Mouse (Mus musculus): ENCODE data around the gene Mast4. TPM values are rescaled to one million over a fixed set of nuclear protein-coding genes. Genes with fewer than 3 reads are reported as not detected.

Gene Mast4
- polyA plus RNA-seq, 1 experiment from 2014 or later: 33.0 TPM

- 60% methylated on average over 3 of the region's 3 CpGs for WGBS
- no peak for ATAC-seq (ENCODE audit: low read depth)
- Histone ChIP-seq H3K36me3 (ENCODE audit: control insufficient read depth, insufficient read depth, low read length) (no peaks in the 10 kb centered on the region), H3K27ac (ENCODE audit: low read depth, low read length) (no peak overlapping the region), H3K27me3 (ENCODE audit: control insufficient read depth, insufficient read depth, low read length) (no peaks in the 10 kb centered on the region), H3K9me3 (ENCODE audit: control insufficient read depth, low read length) (no peaks in the 10 kb centered on the region), H3K4me3 (ENCODE audit: low read depth, low read length) (no peak overlapping the region), H3K9ac (replicated peaks; ENCODE audit: low read depth, low read length) (no peak overlapping the region), H3K4me2 (ENCODE audit: low read depth, low read length) (no peak overlapping the region), H3K4me1 (ENCODE audit: control insufficient read depth, insufficient read depth, low read length) (no peaks in the 10 kb centered on the region)
These were observed 72.2 kb downstream of the Mast4 start for GRCm38 (mm10) chr13:103262061-103262460.

- Histone ChIP-seq H3K27ac (ENCODE audit: low read depth, low read length) (no peak overlapping the region), H3K36me3 (ENCODE audit: control insufficient read depth, insufficient read depth, low read length) (no peaks in the 10 kb centered on the region), H3K9me3 (ENCODE audit: control insufficient read depth, low read length) (no peaks in the 10 kb centered on the region), H3K9ac (replicated peaks; ENCODE audit: low read depth, low read length) (no peak overlapping the region), H3K4me2 (ENCODE audit: low read depth, low read length) (no peak overlapping the region), H3K27me3 (ENCODE audit: control insufficient read depth, insufficient read depth, low read length) (no peaks in the 10 kb centered on the region), H3K4me1 (ENCODE audit: control insufficient read depth, insufficient read depth, low read length) (no peaks in the 10 kb centered on the region), H3K4me3 (ENCODE audit: low read depth, low read length) (no peak overlapping the region)
- WGBS: 95% methylated on average over 3 of the region's 3 CpGs
- ATAC-seq (ENCODE audit: low read depth): no peak
These were observed 73.9 kb downstream of the Mast4 start for GRCm38 (mm10) chr13:103260414-103260813.

- H3K9ac ChIP-seq (replicated peaks; ENCODE audit: low read depth, low read length): no peak overlapping the region
- H3K27me3 ChIP-seq (ENCODE audit: control insufficient read depth, insufficient read depth, low read length): no peaks in the 10 kb centered on the region
- no peak for ATAC-seq (ENCODE audit: low read depth)
- no peaks in the 10 kb centered on the region for H3K4me1 ChIP-seq (ENCODE audit: control insufficient read depth, insufficient read depth, low read length)
- no peaks in the 10 kb centered on the region for H3K9me3 ChIP-seq (ENCODE audit: control insufficient read depth, low read length)
- no peak overlapping the region for H3K27ac ChIP-seq (ENCODE audit: low read depth, low read length)
- no peak overlapping the region for H3K4me3 ChIP-seq (ENCODE audit: low read depth, low read length)
- no peaks in the 10 kb centered on the region for H3K36me3 ChIP-seq (ENCODE audit: control insufficient read depth, insufficient read depth, low read length)
- WGBS: 83% methylated on average over 3 of the region's 3 CpGs
- H3K4me2 ChIP-seq (ENCODE audit: low read depth, low read length): no peak overlapping the region
These were observed 76.2 kb downstream of the Mast4 start for GRCm38 (mm10) chr13:103258106-103258505.

- no peak overlapping the region for H3K9ac ChIP-seq (replicated peaks; ENCODE audit: low read depth, low read length)
- ATAC-seq (ENCODE audit: low read depth): no peak
- no peak overlapping the region for H3K4me3 ChIP-seq (ENCODE audit: low read depth, low read length)
- H3K36me3 ChIP-seq (ENCODE audit: control insufficient read depth, insufficient read depth, low read length): no peaks in the 10 kb centered on the region
- 83% methylated on average over 3 of the region's 3 CpGs for WGBS
- H3K27me3 ChIP-seq (ENCODE audit: control insufficient read depth, insufficient read depth, low read length): no peaks in the 10 kb centered on the region
- no peak overlapping the region for H3K27ac ChIP-seq (ENCODE audit: low read depth, low read length)
- H3K9me3 ChIP-seq (ENCODE audit: control insufficient read depth, low read length): no peaks in the 10 kb centered on the region
- no peak overlapping the region for H3K4me2 ChIP-seq (ENCODE audit: low read depth, low read length)
- H3K4me1 ChIP-seq (ENCODE audit: control insufficient read depth, insufficient read depth, low read length): no peaks in the 10 kb centered on the region
These were observed 79.4 kb downstream of the Mast4 start for GRCm38 (mm10) chr13:103254861-103255260.

GRCm38 (mm10) chr13:103253077-103253476 lies 81.2 kb downstream of the Mast4 start:
- Histone ChIP-seq H3K27me3 (ENCODE audit: control insufficient read depth, insufficient read depth, low read length) (no peaks in the 10 kb centered on the region), H3K4me3 (ENCODE audit: low read depth, low read length) (no peak overlapping the region), H3K9ac (replicated peaks; ENCODE audit: low read depth, low read length) (no peak overlapping the region), H3K9me3 (ENCODE audit: control insufficient read depth, low read length) (no peaks in the 10 kb centered on the region), H3K36me3 (ENCODE audit: control insufficient read depth, insufficient read depth, low read length) (no peaks in the 10 kb centered on the region), H3K4me2 (ENCODE audit: low read depth, low read length) (no peak overlapping the region), H3K27ac (ENCODE audit: low read depth, low read length) (no peak overlapping the region), H3K4me1 (ENCODE audit: control insufficient read depth, insufficient read depth, low read length) (peaks cover 5% of the 10 kb centered on the region; the same call in 1 of the 2 replicates)
- WGBS: 72% methylated on average over 6 of the region's 6 CpGs
- ATAC-seq (ENCODE audit: low read depth): 0 out of 2 replicates have a peak, but pooled peaks have one; percentile 44

- ATAC-seq (ENCODE audit: low read depth): peak; percentile 80
These were observed 85.9 kb downstream of the Mast4 start for GRCm38 (mm10) chr13:103248102-103249054.

GRCm38 (mm10) chr13:103246973-103247718 lies 87.2 kb downstream of the Mast4 start:
- H3K4me2 ChIP-seq (ENCODE audit: low read depth, low read length): no peak overlapping the region
- no peak overlapping the region for H3K9ac ChIP-seq (replicated peaks; ENCODE audit: low read depth, low read length)
- no peaks in the 10 kb centered on the region for H3K9me3 ChIP-seq (ENCODE audit: control insufficient read depth, low read length)
- 72% methylated on average over 5 of the region's 5 CpGs for WGBS
- no peak for ATAC-seq (ENCODE audit: low read depth)
- H3K27ac ChIP-seq (ENCODE audit: low read depth, low read length): no peak overlapping the region
- no peaks in the 10 kb centered on the region for H3K27me3 ChIP-seq (ENCODE audit: control insufficient read depth, insufficient read depth, low read length)
- no peaks in the 10 kb centered on the region for H3K36me3 ChIP-seq (ENCODE audit: control insufficient read depth, insufficient read depth, low read length)
- no peak overlapping the region for H3K4me3 ChIP-seq (ENCODE audit: low read depth, low read length)
- H3K4me1 ChIP-seq (ENCODE audit: control insufficient read depth, insufficient read depth, low read length): peaks cover 6% of the 10 kb centered on the region; the same call in 1 of the 2 replicates

More at GRCm38 (mm10) chr13:103248102-103249054, 85.9 kb downstream of the Mast4 start:
- Histone ChIP-seq H3K27me3 (ENCODE audit: control insufficient read depth, insufficient read depth, low read length) (no peaks in the 10 kb centered on the region), H3K4me2 (ENCODE audit: low read depth, low read length) (no peak overlapping the region), H3K27ac (ENCODE audit: low read depth, low read length) (no peak overlapping the region), H3K9ac (replicated peaks; ENCODE audit: low read depth, low read length) (no peak overlapping the region), H3K9me3 (ENCODE audit: control insufficient read depth, low read length) (no peaks in the 10 kb centered on the region), H3K4me3 (ENCODE audit: low read depth, low read length) (no peak overlapping the region), H3K36me3 (ENCODE audit: control insufficient read depth, insufficient read depth, low read length) (no peaks in the 10 kb centered on the region), H3K4me1 (ENCODE audit: control insufficient read depth, insufficient read depth, low read length) (peaks cover 6% of the 10 kb centered on the region; the same call in 1 of the 2 replicates)
- 21% methylated on average over 14 of the region's 14 CpGs for WGBS

- H3K4me3 ChIP-seq (ENCODE audit: low read depth, low read length): no peak overlapping the region
- H3K27me3 ChIP-seq (ENCODE audit: control insufficient read depth, insufficient read depth, low read length): no peaks in the 10 kb centered on the region
- H3K4me2 ChIP-seq (ENCODE audit: low read depth, low read length): no peak overlapping the region
- H3K9me3 ChIP-seq (ENCODE audit: control insufficient read depth, low read length): no peaks in the 10 kb centered on the region
- peaks cover 6% of the 10 kb centered on the region; the same call in 1 of the 2 replicates for H3K4me1 ChIP-seq (ENCODE audit: control insufficient read depth, insufficient read depth, low read length)
- 93% methylated on average over 5 of the region's 5 CpGs for WGBS
- H3K27ac ChIP-seq (ENCODE audit: low read depth, low read length): no peak overlapping the region
- no peak overlapping the region for H3K9ac ChIP-seq (replicated peaks; ENCODE audit: low read depth, low read length)
- no peak for ATAC-seq (ENCODE audit: low read depth)
- H3K36me3 ChIP-seq (ENCODE audit: control insufficient read depth, insufficient read depth, low read length): no peaks in the 10 kb centered on the region
These were observed 88.9 kb downstream of the Mast4 start for GRCm38 (mm10) chr13:103245431-103245830.

GRCm38 (mm10) chr13:103244053-103244452 lies 90.2 kb downstream of the Mast4 start:
- no peak for ATAC-seq (ENCODE audit: low read depth)
- Histone ChIP-seq H3K27me3 (ENCODE audit: control insufficient read depth, insufficient read depth, low read length) (no peaks in the 10 kb centered on the region), H3K36me3 (ENCODE audit: control insufficient read depth, insufficient read depth, low read length) (no peaks in the 10 kb centered on the region), H3K27ac (ENCODE audit: low read depth, low read length) (no peak overlapping the region), H3K9me3 (ENCODE audit: control insufficient read depth, low read length) (no peaks in the 10 kb centered on the region), H3K9ac (replicated peaks; ENCODE audit: low read depth, low read length) (no peak overlapping the region), H3K4me2 (ENCODE audit: low read depth, low read length) (no peak overlapping the region), H3K4me3 (ENCODE audit: low read depth, low read length) (no peak overlapping the region), H3K4me1 (ENCODE audit: control insufficient read depth, insufficient read depth, low read length) (peaks cover 6% of the 10 kb centered on the region; the same call in 1 of the 2 replicates)
- WGBS: 69% methylated on average over 4 of the region's 4 CpGs
